Mouse (Mus musculus) MEL (cell line): ENCODE results near the gene Rora. TPM values are rescaled to one million over a fixed set of nuclear protein-coding genes. Genes with fewer than 3 reads are reported as not detected.

Experiments
- DNase-seq: peaks from one replicate; pipeline ENCODE4 v3.0.0; 2011; ENCODE audit warnings: low read depth, low spot score
- H3K27ac ChIP-seq: 2 replicates; pipeline ENCODE4 v1.5.1; 2012; ENCODE audit warnings: low read depth, mild to moderate bottlenecking, control low read depth, low read length, moderate library complexity; ENCODE audit not compliant: control insufficient read depth
- H3K27me3 ChIP-seq, 2 experiments: fragments of 150-350 bp in 1 of 2; sonication (generic) in 1 of 2; 2 replicates each; pipeline ENCODE4 v1.6.1; 2012; ENCODE audit warnings: low read length in 2 of 2, mild to moderate bottlenecking in 2 of 2, improper control_type of control experiment in 1 of 2, moderate library complexity in 1 of 2; ENCODE audit not compliant: insufficient read depth in 2 of 2, control insufficient read depth in 1 of 2
- H3K36me3 ChIP-seq, 2 experiments: 2 replicates each; pipeline ENCODE4 v1.6.1; 2012 to 2014; ENCODE audit warnings: low read length in 2 of 2, improper control_type of control experiment in 1 of 2, inconsistent platforms in 1 of 2, mild to moderate bottlenecking in 1 of 2; ENCODE audit not compliant: insufficient read depth in 2 of 2, control insufficient read depth in 1 of 2
- H3K4me1 ChIP-seq, 2 experiments: fragments of 150-350 bp in 1 of 2; sonication (generic) in 1 of 2; 2 replicates each; pipeline ENCODE4 v1.6.1; 2012; ENCODE audit warnings: low read length in 2 of 2, improper control_type of control experiment in 1 of 2, mild to moderate bottlenecking in 1 of 2; ENCODE audit not compliant: insufficient read depth in 2 of 2, control insufficient read depth in 1 of 2
- H3K4me3 ChIP-seq, 2 experiments: fragments of 150-350 bp in 1 of 2; sonication (generic) in 1 of 2; 2 replicates each; pipeline ENCODE4 v1.5.1; 2012; ENCODE audit warnings: low read depth in 2 of 2, low read length in 2 of 2, mild to moderate bottlenecking in 2 of 2, moderate library complexity in 2 of 2, control low read depth in 1 of 2, improper control_type of control experiment in 1 of 2; ENCODE audit not compliant: control insufficient read depth in 1 of 2, insufficient read depth in 1 of 2
- H3K79me2 ChIP-seq: 2 replicates; pipeline ENCODE4 v1.6.1; 2012; ENCODE audit warnings: mild to moderate bottlenecking, low read length, moderate library complexity; ENCODE audit not compliant: control insufficient read depth, poor library complexity, insufficient read depth
- H3K9ac ChIP-seq: 2 replicates; pipeline ENCODE4 v1.6.1; 2012; ENCODE audit warnings: low read depth, mild to moderate bottlenecking, control low read depth, low read length, moderate library complexity; ENCODE audit not compliant: control insufficient read depth, poor library complexity, severe bottlenecking
- H3K9me3 ChIP-seq: fragments of 150-350 bp; sonication (generic); replicated peaks from 2 replicates; pipeline ENCODE4 v1.6.1; 2012; ENCODE audit warnings: mild to moderate bottlenecking, low read length, improper control_type of control experiment, moderate library complexity; ENCODE audit not compliant: insufficient read depth
- BHLHE40 ChIP-seq: IDR thresholded peaks from 2 replicates; pipeline ENCODE4 v1.6.1; 2012; ENCODE audit warnings: low read depth, mild to moderate bottlenecking, inconsistent platforms, low read length, improper control_type of control experiment, borderline replicate concordance
- CHD1 ChIP-seq: IDR thresholded peaks from 2 replicates; pipeline ENCODE4 v1.6.1; 2012; ENCODE audit warnings: low read depth, mild to moderate bottlenecking, inconsistent platforms, low read length, improper control_type of control experiment
- CTCF ChIP-seq, 3 experiments: IDR thresholded peaks in 2 of 3; conservative IDR thresholded peaks in 1 of 3; 2 replicates each; pipeline ENCODE4 v1.5.1; 2011 to 2012; ENCODE audit warnings: low read length in 3 of 3, low read depth in 2 of 3, mild to moderate bottlenecking in 2 of 3, improper control_type of control experiment in 1 of 3, inconsistent platforms in 1 of 3, mixed read lengths in 1 of 3, moderate library complexity in 1 of 3; ENCODE audit not compliant: control insufficient read depth in 1 of 3, insufficient read depth in 1 of 3, poor library complexity in 1 of 3, severe bottlenecking in 1 of 3
- EP300 ChIP-seq, 2 experiments: IDR thresholded peaks; 2 replicates each; pipeline ENCODE4 v1.6.1; 2011; ENCODE audit warnings: improper control_type of control experiment in 2 of 2, low read length in 2 of 2, low read depth in 1 of 2, mild to moderate bottlenecking in 1 of 2
- ETS1 ChIP-seq: IDR thresholded peaks from 2 replicates; pipeline ENCODE4 v1.6.1; 2012; ENCODE audit warnings: low read depth, mild to moderate bottlenecking, inconsistent platforms, low read length, improper control_type of control experiment, moderate library complexity
- GABPA ChIP-seq: IDR thresholded peaks from 2 replicates; pipeline ENCODE4 v1.6.1; 2012; ENCODE audit warnings: low read depth, mild to moderate bottlenecking, inconsistent platforms, low read length, improper control_type of control experiment, moderate library complexity
- HCFC1 ChIP-seq: IDR thresholded peaks from 2 replicates; pipeline ENCODE4 v1.6.1; 2012; ENCODE audit warnings: low read depth, mild to moderate bottlenecking, inconsistent platforms, low read length, improper control_type of control experiment, moderate library complexity
- KAT2A ChIP-seq: conservative IDR thresholded peaks from 2 replicates; pipeline ENCODE4 v1.6.1; 2012; ENCODE audit warnings: low read depth, low read length, improper control_type of control experiment, inconsistent platforms
- MAFK ChIP-seq: IDR thresholded peaks from 2 replicates; pipeline ENCODE4 v1.6.1; 2011; ENCODE audit warnings: low read depth, mild to moderate bottlenecking, low read length, improper control_type of control experiment, borderline replicate concordance
- MAX ChIP-seq: IDR thresholded peaks from 2 replicates; pipeline ENCODE4 v1.6.1; 2011; ENCODE audit warnings: low read length, improper control_type of control experiment
- MAZ ChIP-seq: IDR thresholded peaks from 2 replicates; pipeline ENCODE4 v1.6.1; 2012; ENCODE audit warnings: low read depth, mild to moderate bottlenecking, inconsistent platforms, low read length, improper control_type of control experiment
- MEF2A ChIP-seq: IDR thresholded peaks from 2 replicates; pipeline ENCODE4 v1.6.1; 2014; ENCODE audit warnings: low read depth, mild to moderate bottlenecking, inconsistent platforms, low read length, improper control_type of control experiment; ENCODE audit not compliant: poor library complexity, insufficient replicate concordance, severe bottlenecking; ENCODE audit errors: extremely low read depth
- MYB ChIP-seq: IDR thresholded peaks from 2 replicates; pipeline ENCODE4 v1.6.1; 2011; ENCODE audit warnings: mild to moderate bottlenecking, low read depth, low read length, improper control_type of control experiment
- MYC ChIP-seq: IDR thresholded peaks from 2 replicates; pipeline ENCODE4 v1.6.1; 2011; ENCODE audit warnings: low read depth, mild to moderate bottlenecking, low read length, improper control_type of control experiment, moderate library complexity
- NELFE ChIP-seq: IDR thresholded peaks from 2 replicates; pipeline ENCODE4 v1.6.1; 2011; ENCODE audit warnings: low read depth, low read length, improper control_type of control experiment
- POLR2AphosphoS2 ChIP-seq: IDR thresholded peaks from 2 replicates; pipeline ENCODE4 v1.6.1; 2011; ENCODE audit warnings: low read length, improper control_type of control experiment
- RAD21 ChIP-seq: IDR thresholded peaks from 2 replicates; pipeline ENCODE4 v1.6.1; 2011; ENCODE audit warnings: mild to moderate bottlenecking, low read depth, low read length, improper control_type of control experiment
- RCOR1 ChIP-seq: IDR thresholded peaks from 2 replicates; pipeline ENCODE4 v1.6.1; 2012; ENCODE audit warnings: low read depth, mild to moderate bottlenecking, inconsistent platforms, low read length, improper control_type of control experiment
- SMC3 ChIP-seq: IDR thresholded peaks from 2 replicates; pipeline ENCODE4 v1.6.1; 2011; ENCODE audit warnings: low read depth, low read length, improper control_type of control experiment
- TBP ChIP-seq: IDR thresholded peaks from 2 replicates; pipeline ENCODE4 v1.8.0; 2011; ENCODE audit warnings: low read depth, low read length, improper control_type of control experiment
- USF1 ChIP-seq: IDR thresholded peaks from 2 replicates; pipeline ENCODE4 v1.6.1; 2014; ENCODE audit warnings: low read depth, mild to moderate bottlenecking, inconsistent platforms, low read length, improper control_type of control experiment, moderate library complexity
- ZC3H11A ChIP-seq: IDR thresholded peaks from 2 replicates; pipeline ENCODE4 v1.6.1; 2012; ENCODE audit warnings: low read depth, mild to moderate bottlenecking, inconsistent platforms, low read length, improper control_type of control experiment
- ZKSCAN1 ChIP-seq: IDR thresholded peaks from 2 replicates; pipeline ENCODE4 v1.6.1; 2012; ENCODE audit warnings: low read depth, mild to moderate bottlenecking, inconsistent platforms, low read length, improper control_type of control experiment, moderate library complexity
- ZMIZ1 ChIP-seq: IDR thresholded peaks from 2 replicates; pipeline ENCODE4 v1.6.1; 2012; ENCODE audit warnings: low read depth, mild to moderate bottlenecking, inconsistent platforms, low read length, improper control_type of control experiment, moderate library complexity
- polyA plus RNA-seq, 2 experiments: library from polyadenylated mRNA; stranded (reverse) in 1 of 2; unstranded in 1 of 2; fragments of >175 nt in 1 of 2; fragments of >200 nt in 1 of 2; gene quantifications; 2 replicates each; pipeline versions ENCODE4 v1.2.1 to v1.2.4; 2012; ENCODE audit warnings: low replicate concordance in 2 of 2, low read depth in 1 of 2; ENCODE audit not compliant: insufficient read length in 2 of 2, insufficient read depth in 1 of 2, missing spikeins in 1 of 2
- total RNA-seq: library from RNA; depleted of rRNA; stranded (reverse); fragments of 300-350 nt; gene quantifications from 2 replicates; pipeline ENCODE4 v1.2.3, GENCODE M21; 2012

Rora gene
- total and polyA plus RNA-seq, 3 experiments, result not detected

GRCm38 (mm10) chr9:69296418-69296817 is 642.8 kb downstream of the Rora start:
- no peak overlapping the region for H3K9ac ChIP-seq
- no peaks in the 10 kb centered on the region for H3K79me2 ChIP-seq
- no peaks in the 10 kb centered on the region for H3K9me3 ChIP-seq
- DNase-seq, result peak; percentile 29
- H3K4me1 ChIP-seq, result no peaks in the 10 kb centered on the region
- no peaks in the 10 kb centered on the region for H3K27me3 ChIP-seq
- TF ChIP-seq SMC3, result peak; percentile 52
- TF ChIP-seq CTCF (IDR thresholded peaks at IDR 0.05 in 2 of 3, conservative IDR thresholded peaks at IDR 0.05 in 1 of 3; ENCODE audit: control insufficient read depth in 1 of 3, insufficient read depth in 1 of 3, low read depth in 2 of 3, low read length in 3 of 3, poor library complexity in 1 of 3, severe bottlenecking in 1 of 3), result peak; percentile 38 to 64 (median 58)
- no peak for TF ChIP-seq MAFK
- no peak for TF ChIP-seq ZKSCAN1
- peak; percentile 59 for TF ChIP-seq RAD21
- no peak for TF ChIP-seq ZC3H11A
- TF ChIP-seq EP300 (IDR thresholded peaks at IDR 0.05; ENCODE audit: low read depth in 1 of 2, low read length in 2 of 2), result no peak
- TF ChIP-seq, all 39 proteins: peak for 3
- Histone ChIP-seq H3K27ac (no peak overlapping the region), H3K4me3 (no peak overlapping the region), H3K36me3 (no peaks in the 10 kb centered on the region)

GRCm38 (mm10) chr9:69297766-69298375 is 644.3 kb downstream of the Rora start:
- Histone ChIP-seq H3K36me3 (no peaks in the 10 kb centered on the region), H3K27ac (no peak overlapping the region), H3K4me1 (no peaks in the 10 kb centered on the region), H3K9ac (no peak overlapping the region), H3K79me2 (no peaks in the 10 kb centered on the region), H3K4me3 (no peak overlapping the region), H3K9me3 (no peaks in the 10 kb centered on the region), H3K27me3 (no peaks in the 10 kb centered on the region)
- no peak for DNase-seq
- TF ChIP-seq MAZ (no peak), ZMIZ1 (no peak), BHLHE40 (no peak), MAX (no peak), RCOR1 (no peak), TBP (no peak)

- H3K36me3 ChIP-seq, result no peaks in the 10 kb centered on the region
- H3K27me3 ChIP-seq, result no peaks in the 10 kb centered on the region
- H3K27ac ChIP-seq, result no peak overlapping the region
- H3K9ac ChIP-seq, result no peak overlapping the region
- H3K4me1 ChIP-seq, result no peaks in the 10 kb centered on the region
- H3K4me3 ChIP-seq, result no peak overlapping the region
- no peaks in the 10 kb centered on the region for H3K9me3 ChIP-seq
- no peak for DNase-seq
- H3K79me2 ChIP-seq, result no peaks in the 10 kb centered on the region
- TF ChIP-seq MYC, result no peak
- no peak for TF ChIP-seq SMC3
- no peak for TF ChIP-seq POLR2AphosphoS2
- no peak for TF ChIP-seq ETS1
- no peak for TF ChIP-seq MEF2A
- no peak for TF ChIP-seq MAZ
- TF ChIP-seq BHLHE40, result no peak
- no peak for TF ChIP-seq RCOR1
- no peak for TF ChIP-seq GABPA
- no peak for TF ChIP-seq USF1
- no peak for TF ChIP-seq NELFE
- no peak for TF ChIP-seq CHD1
- TF ChIP-seq HCFC1, result no peak
- TF ChIP-seq MYB, result no peak
- no peak for TF ChIP-seq RAD21
- no peak for TF ChIP-seq KAT2A
Observed at GRCm38 (mm10) chr9:69298566-69299335, 645.2 kb downstream of the Rora start.
